Mouse (Mus musculus): ENCODE measurements around the gene Wdr83os. TPM values are rescaled to one million over a fixed set of nuclear protein-coding genes. Genes with fewer than 3 reads are reported as not detected.

Wdr83os gene
- polyA plus RNA-seq, 1 experiment from 2014 or later: 123 TPM

- H3K36me3 ChIP-seq (ENCODE audit: control insufficient read depth, insufficient read depth, low read length): no peaks in the 10 kb centered on the region; the same call in 1 of the 2 replicates
These were observed 10.3 kb downstream of the Wdr83os start for GRCm38 (mm10) chr8:85090856-85091255.

GRCm38 (mm10) chr8:85091526-85092090 lies 11.1 kb downstream of the Wdr83os start:
- no peaks in the 10 kb centered on the region for H3K27me3 ChIP-seq (ENCODE audit: control insufficient read depth, insufficient read depth, low read length)
- H3K36me3 ChIP-seq (ENCODE audit: control insufficient read depth, insufficient read depth, low read length): no peaks in the 10 kb centered on the region; the same call in 1 of the 2 replicates
- ATAC-seq (replicated peaks; ENCODE audit: low FRiP score): no peak
- H3K4me2 ChIP-seq (ENCODE audit: low read depth, low read length, severe bottlenecking): no peak overlapping the region
- no peak overlapping the region for H3K27ac ChIP-seq (ENCODE audit: low read depth, low read length)
- DNase-seq (ENCODE audit: low spot score): no peak
- no peak overlapping the region for H3K4me3 ChIP-seq (ENCODE audit: low read depth, low read length)
- H3K4me1 ChIP-seq (replicated peaks; ENCODE audit: control insufficient read depth, insufficient read depth, low read length): no peaks in the 10 kb centered on the region
- no peak overlapping the region for H3K9ac ChIP-seq (ENCODE audit: low read length)
- H3K9me3 ChIP-seq (ENCODE audit: control insufficient read depth, low read length): no peaks in the 10 kb centered on the region
- 32% methylated on average over 21 of the region's 21 CpGs for WGBS

More at GRCm38 (mm10) chr8:85090856-85091255, 10.3 kb downstream of the Wdr83os start:
- H3K9me3 ChIP-seq (ENCODE audit: control insufficient read depth, low read length): no peaks in the 10 kb centered on the region
- 90% methylated on average over 11 of the region's 11 CpGs for WGBS
- H3K9ac ChIP-seq (ENCODE audit: low read length): no peak overlapping the region
- H3K4me2 ChIP-seq (ENCODE audit: low read depth, low read length, severe bottlenecking): no peak overlapping the region
- no peak overlapping the region for H3K27ac ChIP-seq (ENCODE audit: low read depth, low read length)
- no peaks in the 10 kb centered on the region for H3K27me3 ChIP-seq (ENCODE audit: control insufficient read depth, insufficient read depth, low read length)
- ATAC-seq (replicated peaks; ENCODE audit: low FRiP score): no peak
- no peak overlapping the region for H3K4me3 ChIP-seq (ENCODE audit: low read depth, low read length)
- DNase-seq (ENCODE audit: low spot score): no peak
- no peaks in the 10 kb centered on the region for H3K4me1 ChIP-seq (replicated peaks; ENCODE audit: control insufficient read depth, insufficient read depth, low read length)

GRCm38 (mm10) chr8:85095051-85095450 lies 14.5 kb downstream of the Wdr83os start:
- Histone ChIP-seq H3K27me3 (ENCODE audit: control insufficient read depth, insufficient read depth, low read length) (no peaks in the 10 kb centered on the region), H3K4me3 (ENCODE audit: low read depth, low read length) (no peak overlapping the region), H3K4me2 (ENCODE audit: low read depth, low read length, severe bottlenecking) (no peak overlapping the region), H3K27ac (ENCODE audit: low read depth, low read length) (no peak overlapping the region), H3K4me1 (replicated peaks; ENCODE audit: control insufficient read depth, insufficient read depth, low read length) (no peaks in the 10 kb centered on the region), H3K9me3 (ENCODE audit: control insufficient read depth, low read length) (no peaks in the 10 kb centered on the region), H3K36me3 (ENCODE audit: control insufficient read depth, insufficient read depth, low read length) (no peaks in the 10 kb centered on the region; the same call in 1 of the 2 replicates), H3K9ac (ENCODE audit: low read length) (no peak overlapping the region)
- DNase-seq (ENCODE audit: low spot score): no peak
- ATAC-seq (replicated peaks; ENCODE audit: low FRiP score): no peak
- WGBS: 96% methylated on average over 13 of the region's 13 CpGs

- 98% methylated on average over 7 of the region's 7 CpGs for WGBS
- H3K27me3 ChIP-seq (ENCODE audit: control insufficient read depth, insufficient read depth, low read length): no peaks in the 10 kb centered on the region
- H3K4me1 ChIP-seq (replicated peaks; ENCODE audit: control insufficient read depth, insufficient read depth, low read length): no peaks in the 10 kb centered on the region
- no peak overlapping the region for H3K27ac ChIP-seq (ENCODE audit: low read depth, low read length)
- no peaks in the 10 kb centered on the region; the same call in 1 of the 2 replicates for H3K36me3 ChIP-seq (ENCODE audit: control insufficient read depth, insufficient read depth, low read length)
- no peak overlapping the region for H3K4me3 ChIP-seq (ENCODE audit: low read depth, low read length)
- H3K9me3 ChIP-seq (ENCODE audit: control insufficient read depth, low read length): no peaks in the 10 kb centered on the region
- no peak for DNase-seq (ENCODE audit: low spot score)
- H3K4me2 ChIP-seq (ENCODE audit: low read depth, low read length, severe bottlenecking): no peak overlapping the region
- no peak overlapping the region for H3K9ac ChIP-seq (ENCODE audit: low read length)
- no peak for ATAC-seq (replicated peaks; ENCODE audit: low FRiP score)
These were observed 15.0 kb downstream of the Wdr83os start for GRCm38 (mm10) chr8:85095566-85095965.

- H3K27ac ChIP-seq (ENCODE audit: low read depth, low read length): no peak overlapping the region
- H3K36me3 ChIP-seq (ENCODE audit: control insufficient read depth, insufficient read depth, low read length): no peaks in the 10 kb centered on the region; the same call in 1 of the 2 replicates
- 94% methylated on average over 16 of the region's 16 CpGs for WGBS
- H3K4me3 ChIP-seq (ENCODE audit: low read depth, low read length): no peak overlapping the region
- no peaks in the 10 kb centered on the region for H3K9me3 ChIP-seq (ENCODE audit: control insufficient read depth, low read length)
- H3K27me3 ChIP-seq (ENCODE audit: control insufficient read depth, insufficient read depth, low read length): no peaks in the 10 kb centered on the region
- no peak for DNase-seq (ENCODE audit: low spot score)
- ATAC-seq (replicated peaks; ENCODE audit: low FRiP score): no peak
- H3K4me1 ChIP-seq (replicated peaks; ENCODE audit: control insufficient read depth, insufficient read depth, low read length): no peaks in the 10 kb centered on the region
- H3K4me2 ChIP-seq (ENCODE audit: low read depth, low read length, severe bottlenecking): no peak overlapping the region
- no peak overlapping the region for H3K9ac ChIP-seq (ENCODE audit: low read length)
These were observed 15.7 kb downstream of the Wdr83os start for GRCm38 (mm10) chr8:85096196-85096595.

- H3K27me3 ChIP-seq (ENCODE audit: control insufficient read depth, insufficient read depth, low read length): no peaks in the 10 kb centered on the region
- WGBS: 92% methylated on average over 4 of the region's 4 CpGs
- peak; percentile 13 for DNase-seq (ENCODE audit: low spot score)
- no peak for ATAC-seq (replicated peaks; ENCODE audit: low FRiP score)
- no peak overlapping the region for H3K27ac ChIP-seq (ENCODE audit: low read depth, low read length)
- H3K9me3 ChIP-seq (ENCODE audit: control insufficient read depth, low read length): no peaks in the 10 kb centered on the region
- no peak overlapping the region for H3K4me3 ChIP-seq (ENCODE audit: low read depth, low read length)
- H3K9ac ChIP-seq (ENCODE audit: low read length): no peak overlapping the region
- H3K4me2 ChIP-seq (ENCODE audit: low read depth, low read length, severe bottlenecking): no peak overlapping the region
- no peaks in the 10 kb centered on the region for H3K4me1 ChIP-seq (replicated peaks; ENCODE audit: control insufficient read depth, insufficient read depth, low read length)
- no peaks in the 10 kb centered on the region; the same call in 1 of the 2 replicates for H3K36me3 ChIP-seq (ENCODE audit: control insufficient read depth, insufficient read depth, low read length)
These were observed 16.3 kb downstream of the Wdr83os start for GRCm38 (mm10) chr8:85096850-85097249.

GRCm38 (mm10) chr8:85100076-85100665 lies 19.6 kb downstream of the Wdr83os start:
- no peaks in the 10 kb centered on the region; the same call in 1 of the 2 replicates for H3K36me3 ChIP-seq (ENCODE audit: control insufficient read depth, insufficient read depth, low read length)
- H3K9me3 ChIP-seq (ENCODE audit: control insufficient read depth, low read length): no peaks in the 10 kb centered on the region
- WGBS: 79% methylated on average over 4 of the region's 4 CpGs
- DNase-seq (ENCODE audit: low spot score) (no peak), ATAC-seq (replicated peaks; ENCODE audit: low FRiP score) (no peak)
- H3K4me2 ChIP-seq (ENCODE audit: low read depth, low read length, severe bottlenecking): no peak overlapping the region
- no peaks in the 10 kb centered on the region for H3K4me1 ChIP-seq (replicated peaks; ENCODE audit: control insufficient read depth, insufficient read depth, low read length)
- H3K27ac ChIP-seq (ENCODE audit: low read depth, low read length): no peak overlapping the region
- no peak overlapping the region for H3K9ac ChIP-seq (ENCODE audit: low read length)
- H3K27me3 ChIP-seq (ENCODE audit: control insufficient read depth, insufficient read depth, low read length): no peaks in the 10 kb centered on the region
- no peak overlapping the region for H3K4me3 ChIP-seq (ENCODE audit: low read depth, low read length)

- 90% methylated on average over 10 of the region's 10 CpGs for WGBS
- H3K27me3 ChIP-seq (ENCODE audit: control insufficient read depth, insufficient read depth, low read length): no peaks in the 10 kb centered on the region
- H3K27ac ChIP-seq (ENCODE audit: low read depth, low read length): no peak overlapping the region
- H3K9ac ChIP-seq (ENCODE audit: low read length): no peak overlapping the region
- no peak overlapping the region for H3K4me3 ChIP-seq (ENCODE audit: low read depth, low read length)
- H3K9me3 ChIP-seq (ENCODE audit: control insufficient read depth, low read length): no peaks in the 10 kb centered on the region
- no peak overlapping the region for H3K4me2 ChIP-seq (ENCODE audit: low read depth, low read length, severe bottlenecking)
- no peaks in the 10 kb centered on the region for H3K36me3 ChIP-seq (ENCODE audit: control insufficient read depth, insufficient read depth, low read length)
- no peaks in the 10 kb centered on the region for H3K4me1 ChIP-seq (replicated peaks; ENCODE audit: control insufficient read depth, insufficient read depth, low read length)
- ATAC-seq (replicated peaks; ENCODE audit: low FRiP score): no peak
- no peak for DNase-seq (ENCODE audit: low spot score)
These were observed 32.7 kb downstream of the Wdr83os start for GRCm38 (mm10) chr8:85113241-85113640.

GRCm38 (mm10) chr8:85115501-85115900 lies 35.0 kb downstream of the Wdr83os start:
- Histone ChIP-seq H3K27ac (ENCODE audit: low read depth, low read length) (no peak overlapping the region), H3K9ac (ENCODE audit: low read length) (no peak overlapping the region), H3K4me1 (replicated peaks; ENCODE audit: control insufficient read depth, insufficient read depth, low read length) (peaks cover 3% of the 10 kb centered on the region; the same call in 1 of the 2 replicates), H3K27me3 (ENCODE audit: control insufficient read depth, insufficient read depth, low read length) (no peaks in the 10 kb centered on the region), H3K36me3 (ENCODE audit: control insufficient read depth, insufficient read depth, low read length) (no peaks in the 10 kb centered on the region), H3K9me3 (ENCODE audit: control insufficient read depth, low read length) (no peaks in the 10 kb centered on the region), H3K4me2 (ENCODE audit: low read depth, low read length, severe bottlenecking) (no peak overlapping the region), H3K4me3 (ENCODE audit: low read depth, low read length) (no peak overlapping the region)
- ATAC-seq (replicated peaks; ENCODE audit: low FRiP score) (no peak), DNase-seq (ENCODE audit: low spot score) (no peak)
- 70% methylated on average over 4 of the region's 4 CpGs for WGBS
